Mouse (Mus musculus): ENCODE measurements around the gene Ccdc175.

DNA sequence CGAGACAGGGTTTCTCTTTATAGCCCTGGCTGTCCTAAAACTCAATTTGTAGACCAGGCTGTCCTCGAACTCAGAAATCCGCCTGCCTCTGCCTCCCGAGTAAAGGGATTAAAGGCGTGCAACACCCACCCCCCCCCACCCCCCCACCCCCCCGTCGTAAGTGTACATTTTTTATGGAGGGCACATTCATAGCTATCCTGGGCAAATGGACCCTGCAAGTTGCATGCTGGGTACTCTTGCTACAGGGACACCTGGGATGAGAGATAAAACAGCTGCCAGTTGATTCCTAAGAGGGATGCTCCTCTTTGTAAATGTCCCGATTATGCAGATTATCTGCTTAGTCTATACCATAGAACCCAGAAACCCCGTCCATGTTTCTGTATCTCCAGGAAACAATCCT, 101.6 kb downstream of the Ccdc175 start:
- TF ChIP-seq EP300 (IDR thresholded peaks at IDR 0.05; ENCODE audit: low read depth) (no peak), CTCF (IDR thresholded peaks at IDR 0.05; ENCODE audit: low read depth) (no peak)

All from heart, postnatal 0 days (tissue).